Mouse (Mus musculus): ENCODE measurements at regions not wholly inside any gene's neighbourhood (a gene's known extent, or its start where the extent isn't known, plus 50 kb on each side); places are given as distances from the start of the nearest gene placed in this dataset.
A peak's percentile ranks its signal among the peaks of the same experiment; 100 is the strongest.

GRCm38 (mm10) chr14:123081016-123081714, 97.3 kb upstream of the Tmtc4 start:
- no peak for DNase-seq (ENCODE audit: low spot score in 2 of 2)

GRCm38 (mm10) chr14:123079733-123080132, 95.9 kb upstream of the Tmtc4 start:
- DNase-seq (ENCODE audit: low spot score in 2 of 2): no peak

GRCm38 (mm10) chr14:123078804-123079203, 95.0 kb upstream of the Tmtc4 start:
- DNase-seq (ENCODE audit: low spot score in 2 of 2): no peak

- DNase-seq (ENCODE audit: low spot score in 2 of 2): no peak
These were observed 82.5 kb upstream of the Tmtc4 start for GRCm38 (mm10) chr14:123066344-123066743.

GRCm38 (mm10) chr14:123065566-123065965, 81.7 kb upstream of the Tmtc4 start:
- no peak for DNase-seq (ENCODE audit: low spot score in 2 of 2)

GRCm38 (mm10) chr14:123065136-123065535, 81.3 kb upstream of the Tmtc4 start:
- DNase-seq (ENCODE audit: low spot score in 2 of 2): no peak

GRCm38 (mm10) chr14:123062908-123063307, 79.1 kb upstream of the Tmtc4 start:
- DNase-seq (ENCODE audit: low spot score in 2 of 2): no peak

GRCm38 (mm10) chr14:123056976-123057375, 73.1 kb upstream of the Tmtc4 start:
- DNase-seq (ENCODE audit: low spot score in 2 of 2): no peak

GRCm38 (mm10) chr14:123048451-123048850, 64.6 kb upstream of the Tmtc4 start:
- DNase-seq (ENCODE audit: low spot score in 2 of 2): no peak

- DNase-seq (ENCODE audit: low spot score in 2 of 2): no peak
These were observed 56.2 kb upstream of the Tmtc4 start for GRCm38 (mm10) chr14:123040046-123040445.

GRCm38 (mm10) chr14:123037444-123037843, 53.6 kb upstream of the Tmtc4 start:
- peak in 1 of 2 experiments; percentile 3 for DNase-seq (ENCODE audit: low spot score in 2 of 2)

Data from frontal cortex, postnatal 36 days (tissue).